8 mouse cellular contexts compared by ENCODE assay signal in genomic region chr17:86236861-86237763, GRCm38 (mm10).
A peak's percentile ranks its signal among the peaks of the same experiment; 100 is the strongest.
DNase-seq lines count a peak whose midpoint lies in the region; ATAC-seq and TF ChIP-seq lines count a peak whose summit lies in the region.

No protein-coding gene starts in this region.

- WGBS in heart, adult 2 months, result 56% methylated on average over 16 of the region's 16 CpGs
- WGBS in stomach, postnatal 0 days, result 80% methylated on average over 16 of the region's 16 CpGs
- 90% methylated on average over 16 of the region's 16 CpGs for WGBS in forebrain, embryonic 10.5 days

- no peak overlapping the region for H3K4me2 ChIP-seq in stomach, postnatal 0 days (replicated peaks; ENCODE audit: low read depth)

- intact Hi-C loops in heart, adult 2 months (cut with DNase I), result loop anchor here (5.0 kb wide), 1 partner anchor 70 kb away; the partner anchor contains the start of gene Prkce

- no peak for TF ChIP-seq POLR2A in heart, adult 2 months (IDR thresholded peaks at IDR 0.05; ENCODE audit: insufficient read depth, low read depth, low read length)

- peak overlapping the region; percentile 68 for H3K27ac ChIP-seq in heart, adult 2 months
- H3K27ac ChIP-seq in stomach, postnatal 0 days (replicated peaks), result no peak overlapping the region
- H3K27ac ChIP-seq in forebrain, embryonic 10.5 days, result no peak overlapping the region

- DNase-seq in layer of hippocampus, adult 11-12 months (ENCODE audit: low spot score), result peak; percentile 49
- DNase-seq in layer of hippocampus, postnatal 14 days (ENCODE audit: low spot score in 2 of 2), result no peak
- peak; percentile 78 for DNase-seq in brain, adult 2 months (ENCODE audit: low read depth, low spot score)
- DNase-seq in heart, adult 2 months, result peak; percentile 66 to 85
- peak; percentile 55 to 75 for DNase-seq in kidney, postnatal 4 days
- no peak for DNase-seq in stomach, postnatal 0 days (ENCODE audit: low spot score)
- no peak for DNase-seq in natural killer cell, adult 2 months (ENCODE audit: low spot score in 2 of 2)
- no peak for DNase-seq in forebrain, embryonic 10.5 days (ENCODE audit: extremely low spot score, low spot score)

- no peaks in the 10 kb centered on the region; the same call in 1 of the 2 replicates for H3K79me2 ChIP-seq in heart, adult 2 months (replicated peaks; ENCODE audit: control insufficient read depth, insufficient read depth, low read length)

- no peak overlapping the region for H3K4me3 ChIP-seq in heart, adult 2 months
- no peak overlapping the region for H3K4me3 ChIP-seq in stomach, postnatal 0 days (ENCODE audit: low read depth, low read length)
- no peak overlapping the region for H3K4me3 ChIP-seq in forebrain, embryonic 10.5 days

- peak; percentile 32; the same call in 1 of the 2 replicates for TF ChIP-seq CTCF in heart, adult 2 months (IDR thresholded peaks at IDR 0.05)
- no peak for TF ChIP-seq CTCF in stomach, postnatal 0 days (IDR thresholded peaks at IDR 0.05; ENCODE audit: low read depth)

- no peaks in the 10 kb centered on the region for H3K27me3 ChIP-seq in heart, adult 2 months (ENCODE audit: control insufficient read depth, insufficient read depth, low read length)
- H3K27me3 ChIP-seq in stomach, postnatal 0 days (ENCODE audit: control insufficient read depth, insufficient read depth, low read length), result no peaks in the 10 kb centered on the region
- H3K27me3 ChIP-seq in forebrain, embryonic 10.5 days (ENCODE audit: poor library complexity, severe bottlenecking), result no peaks in the 10 kb centered on the region

- H3K9ac ChIP-seq in heart, adult 2 months (ENCODE audit: low read depth, low read length), result no peak overlapping the region
- no peak overlapping the region for H3K9ac ChIP-seq in stomach, postnatal 0 days (ENCODE audit: low read length)

- no peaks in the 10 kb centered on the region for H3K9me3 ChIP-seq in stomach, postnatal 0 days (ENCODE audit: control insufficient read depth, low read length)
- H3K9me3 ChIP-seq in forebrain, embryonic 10.5 days, result peaks cover 3% of the 10 kb centered on the region; the same call in 1 of the 2 replicates

- no peak for ATAC-seq in stomach, postnatal 0 days (ENCODE audit: low FRiP score, low TSS enrichment)

- peaks cover 17% of the 10 kb centered on the region for H3K4me1 ChIP-seq in heart, adult 2 months (ENCODE audit: control insufficient read depth, insufficient read depth, low read length)
- H3K4me1 ChIP-seq in stomach, postnatal 0 days (replicated peaks; ENCODE audit: control insufficient read depth, insufficient read depth), result no peaks in the 10 kb centered on the region
- 0 out of 2 replicates have a peak, but pooled peaks cover 2% of the 10 kb centered on the region for H3K4me1 ChIP-seq in forebrain, embryonic 10.5 days

- peak; percentile 89 for TF ChIP-seq EP300 in heart, adult 2 months (IDR thresholded peaks at IDR 0.05; ENCODE audit: insufficient read depth, low read depth, low read length)
- TF ChIP-seq EP300 in stomach, postnatal 0 days (optimal IDR thresholded peaks at IDR 0.05), result no peak

- H3K36me3 ChIP-seq in heart, adult 2 months (ENCODE audit: control insufficient read depth, insufficient read depth, low read length), result peaks cover 4% of the 10 kb centered on the region; the same call in 1 of the 2 replicates
- no peaks in the 10 kb centered on the region for H3K36me3 ChIP-seq in stomach, postnatal 0 days (ENCODE audit: control insufficient read depth, insufficient read depth, low read length)
- no peaks in the 10 kb centered on the region for H3K36me3 ChIP-seq in forebrain, embryonic 10.5 days (replicated peaks)

Comparison
In these comparisons a context has a peak if more than half of its experiments do, and no peak if none do; other contexts are left out.
1. DNase-seq: peak in layer of hippocampus, adult 11-12 months (single experiment), brain, adult 2 months (single experiment), heart, adult 2 months (2 of 2) and kidney, postnatal 4 days (2 of 2); none in layer of hippocampus, postnatal 14 days (0 of 2), stomach, postnatal 0 days (single experiment), natural killer cell, adult 2 months (0 of 2) and forebrain, embryonic 10.5 days (single experiment).